In the genomic region with DNA sequence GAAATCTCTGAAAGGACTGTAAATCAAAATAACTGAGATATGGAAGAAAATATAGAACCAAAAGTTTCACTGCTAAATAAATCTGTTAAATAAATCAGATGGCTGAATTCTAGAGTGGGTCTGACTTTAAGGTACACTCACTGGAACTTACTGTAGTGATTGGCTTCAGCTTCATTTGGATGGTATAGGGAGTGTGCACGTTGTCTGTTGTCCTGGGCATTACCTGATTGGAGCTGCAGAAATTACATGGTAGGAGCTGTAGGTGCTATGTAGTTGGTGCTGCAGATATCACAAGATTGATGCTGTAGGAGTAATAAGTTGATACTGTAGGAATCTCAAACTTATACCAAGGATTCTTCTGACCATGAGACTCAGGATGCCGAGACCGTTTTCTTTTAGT, we compare ENCODE assay signal across 1 mouse cellular context.
TF ChIP-seq lines count a peak whose summit lies in the region.

No protein-coding gene starts in this region.

TF ChIP-seq in CH12.LX, 34 proteins besides CTCF, POLR2A, EP300 and RAD21:
- TF ChIP-seq CHD2 (IDR thresholded peaks at IDR 0.05; ENCODE audit: low read length) (0 out of 2 replicates have a peak, but pooled peaks have one; percentile 9), TCF12 (IDR thresholded peaks at IDR 0.05; ENCODE audit: low read depth, low read length) (no peak)
